Mouse (Mus musculus) cerebellum, postnatal 14 days (tissue): ENCODE measurements around the gene Peli2.

Experiments used
- DNase-seq, 2 experiments: peaks; one replicate each; pipeline ENCODE4 v3.0.0; 2021; ENCODE audit warnings: mixed read lengths in 2 of 2

Peli2 gene

DNA sequence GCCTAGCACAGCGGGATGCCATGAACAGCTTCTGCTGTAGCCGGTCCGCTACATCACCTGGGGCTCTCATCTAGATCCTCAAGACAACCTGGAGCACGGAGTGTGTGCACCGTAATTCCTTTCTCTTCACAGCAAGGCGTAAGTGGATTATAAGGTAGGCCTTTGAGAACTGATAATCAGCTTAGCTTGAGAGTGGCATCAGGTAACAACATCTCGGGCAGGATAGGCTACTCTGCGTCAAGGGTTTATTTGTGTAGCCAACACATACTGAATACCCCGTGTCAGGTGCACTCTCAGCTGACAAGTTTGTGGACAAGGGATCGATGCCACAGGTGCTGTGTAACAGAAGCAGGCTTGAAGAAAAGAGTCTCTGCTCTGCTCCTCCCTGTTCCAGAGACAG, 106.1 kb downstream of the Peli2 start:
- no peak for DNase-seq

DNA sequence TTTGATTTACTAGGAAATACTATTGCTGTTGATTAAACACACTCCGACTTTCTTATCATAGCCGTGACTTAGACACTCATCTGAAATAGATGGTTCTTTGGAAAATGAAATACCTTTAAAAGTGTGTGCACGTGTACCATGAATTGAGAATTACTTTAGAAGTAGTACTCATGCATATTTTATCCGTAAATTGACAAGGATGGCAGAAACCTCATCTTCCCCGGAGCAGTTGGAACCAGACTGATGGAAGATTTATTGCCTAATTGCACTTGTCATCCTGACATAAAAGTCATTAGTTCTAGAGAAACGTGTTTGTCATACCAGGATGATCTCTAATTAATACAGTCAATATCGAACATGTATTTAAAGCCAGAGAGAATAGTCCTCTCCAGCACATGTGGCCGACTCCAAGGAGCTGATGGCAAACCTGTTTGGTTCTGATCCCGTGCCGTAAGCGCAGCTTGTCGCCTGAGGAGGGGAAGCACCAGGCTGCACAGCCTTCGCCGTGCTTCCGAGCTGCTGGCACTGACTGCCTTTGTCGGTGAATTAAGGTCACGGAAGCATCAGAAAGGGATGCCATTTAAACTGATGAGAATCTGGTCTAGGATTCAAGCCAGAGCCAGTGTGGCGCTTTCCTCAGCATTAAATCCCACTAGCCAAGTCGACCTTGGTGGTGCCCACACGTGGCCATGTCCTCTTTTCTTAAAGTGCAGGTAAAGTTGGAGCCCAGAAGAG, 114.3 kb downstream of the Peli2 start:
- DNase-seq: peak; percentile 80 to 84

DNA sequence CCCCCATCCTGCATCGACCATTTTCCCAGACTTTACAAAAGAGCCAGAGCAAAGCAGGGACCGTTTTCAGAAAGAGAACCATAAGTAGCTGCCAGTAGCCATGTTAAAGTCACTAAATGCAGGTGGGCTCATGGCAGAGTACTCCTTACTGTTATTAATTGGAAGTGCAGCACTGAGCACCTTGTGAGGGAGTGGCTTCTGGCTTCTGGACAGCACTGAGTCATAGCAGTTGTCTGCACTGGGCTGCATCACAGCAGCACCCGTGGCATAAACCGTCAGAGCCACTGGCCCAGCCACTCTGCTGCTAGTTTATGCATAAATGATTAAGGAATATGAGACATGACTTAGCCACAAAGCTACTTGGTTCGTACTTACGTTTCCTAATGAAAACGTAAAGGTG, 120.7 kb downstream of the Peli2 start:
- DNase-seq: no peak

DNA sequence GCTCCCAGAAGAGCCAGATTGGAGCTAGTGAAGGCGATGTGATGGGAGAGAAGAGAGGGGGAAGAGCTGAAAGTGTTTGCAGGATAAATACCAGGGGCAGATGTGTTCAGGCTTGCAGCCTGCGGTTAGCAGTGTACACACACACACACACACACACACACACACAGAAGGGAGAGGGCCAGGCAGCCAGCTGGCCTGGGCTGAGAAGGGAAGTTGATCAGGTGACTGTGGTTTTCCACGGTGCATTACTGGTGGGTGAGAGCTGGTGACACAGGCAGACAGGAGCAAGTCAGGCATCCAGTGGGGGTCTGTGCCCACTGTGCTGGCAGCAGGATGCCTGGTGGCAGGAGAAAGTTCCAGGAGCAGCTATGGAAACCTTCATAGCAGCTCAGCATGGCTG, 125.6 kb downstream of the Peli2 start:
- peak; percentile 48 to 51 for DNase-seq

DNA sequence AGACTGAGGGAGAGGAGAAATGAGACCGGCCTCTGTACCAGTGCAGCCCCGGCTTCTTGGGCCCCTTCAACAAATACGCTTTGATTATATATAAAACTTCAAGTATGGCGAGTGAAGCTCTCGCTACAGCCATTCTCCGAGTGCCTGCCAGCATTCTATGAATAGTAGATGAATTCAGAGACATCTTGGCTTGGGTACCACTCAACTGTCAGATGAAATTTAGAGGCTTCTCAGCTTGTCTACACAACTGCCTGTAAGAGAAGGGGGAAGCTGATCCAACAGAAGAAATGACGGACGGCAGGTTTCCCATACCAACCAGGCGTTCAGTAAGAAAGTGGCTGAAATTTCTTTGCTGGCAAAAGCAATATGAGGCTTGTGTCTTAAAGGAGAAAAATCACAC, 126.3 kb downstream of the Peli2 start:
- peak in 1 of 2 experiments; percentile 32 for DNase-seq

DNA sequence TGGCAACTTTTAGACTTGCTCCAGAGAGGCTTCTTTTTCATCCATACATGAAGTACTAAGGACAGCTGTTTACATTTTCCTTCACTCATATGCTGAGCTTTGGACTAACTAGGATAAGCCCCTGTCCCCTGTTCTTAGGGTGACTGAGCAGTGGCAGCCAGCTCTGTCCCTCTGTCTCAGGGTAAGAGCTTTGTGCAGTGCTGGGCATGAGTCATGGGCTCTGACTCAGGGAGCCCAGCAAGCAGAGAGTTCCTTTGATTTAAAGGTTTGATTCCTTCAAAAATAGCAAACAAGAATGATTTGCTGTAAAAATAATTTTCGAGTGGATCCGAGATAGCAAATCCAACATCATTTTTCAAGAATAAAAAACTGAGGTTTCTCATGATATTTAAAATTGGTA, 128.8 kb downstream of the Peli2 start:
- DNase-seq: no peak

DNA sequence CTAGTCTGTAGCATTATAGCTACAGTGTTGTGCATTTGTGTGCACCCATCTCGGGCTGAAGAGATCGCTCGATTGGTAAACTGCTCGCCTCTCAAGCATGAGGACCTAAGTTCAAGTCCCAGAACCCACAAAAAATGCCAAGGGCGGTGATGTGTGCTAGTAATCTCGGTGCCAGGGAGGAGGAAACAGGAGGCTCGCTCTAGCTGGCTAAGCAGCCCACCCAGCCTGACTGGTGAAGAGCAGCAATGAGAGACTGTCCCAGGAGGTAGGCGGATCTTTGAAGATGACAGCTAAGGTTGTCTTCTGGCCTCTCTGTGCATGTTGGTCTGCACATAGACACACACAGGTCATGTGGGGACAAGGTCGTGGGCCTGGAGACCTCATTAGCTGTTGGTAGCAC, 129.3 kb downstream of the Peli2 start:
- DNase-seq: no peak

DNA sequence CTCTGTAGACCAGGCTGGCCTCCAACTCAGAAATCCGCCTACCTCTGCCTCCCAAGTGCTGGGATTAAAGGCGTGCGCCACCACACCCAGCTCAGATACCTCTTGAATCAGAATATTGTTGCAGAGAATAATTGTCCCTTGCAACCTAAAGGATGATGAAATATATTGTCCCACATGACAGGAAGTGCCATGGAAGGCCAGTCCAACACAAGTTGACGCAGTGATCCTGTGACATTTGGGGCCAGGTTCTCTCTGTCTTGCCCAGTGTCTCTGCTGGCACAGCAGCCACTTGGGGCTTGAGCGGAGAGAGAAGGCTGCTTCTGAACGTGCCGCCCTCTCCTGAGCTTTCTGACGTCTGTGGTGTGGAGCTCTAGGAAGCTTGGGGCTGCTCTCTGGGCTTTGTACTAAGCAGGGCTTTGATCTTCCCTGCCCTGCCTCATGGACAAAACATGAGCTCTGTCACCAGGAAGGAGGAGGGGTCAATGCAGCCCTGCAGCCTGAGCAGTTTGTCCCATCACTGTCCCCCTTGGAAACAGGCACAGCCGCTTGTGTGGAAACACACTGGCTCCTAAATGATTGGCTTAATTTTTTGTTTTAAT, 130.9 kb downstream of the Peli2 start:
- DNase-seq: no peak

DNA sequence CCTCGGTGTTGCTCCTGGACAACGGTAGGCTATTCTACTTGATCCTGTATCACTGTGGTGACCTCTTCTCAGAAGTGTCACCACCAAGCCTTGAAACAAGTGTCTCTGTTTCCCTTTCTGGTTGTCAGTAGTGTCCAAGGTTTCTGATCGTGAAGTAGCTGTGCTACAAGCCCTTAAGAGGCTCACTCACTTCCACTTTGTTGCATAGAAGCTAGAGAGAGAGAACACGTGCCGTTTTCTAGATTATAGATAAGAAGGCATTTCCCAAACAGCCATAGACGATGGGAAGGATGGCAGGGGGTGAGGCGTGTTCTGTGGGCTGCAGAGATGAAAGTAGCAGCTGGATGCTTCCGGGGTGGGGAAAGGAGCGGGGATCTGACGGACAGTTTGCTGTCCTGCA, 132.6 kb downstream of the Peli2 start:
- DNase-seq: no peak

DNA sequence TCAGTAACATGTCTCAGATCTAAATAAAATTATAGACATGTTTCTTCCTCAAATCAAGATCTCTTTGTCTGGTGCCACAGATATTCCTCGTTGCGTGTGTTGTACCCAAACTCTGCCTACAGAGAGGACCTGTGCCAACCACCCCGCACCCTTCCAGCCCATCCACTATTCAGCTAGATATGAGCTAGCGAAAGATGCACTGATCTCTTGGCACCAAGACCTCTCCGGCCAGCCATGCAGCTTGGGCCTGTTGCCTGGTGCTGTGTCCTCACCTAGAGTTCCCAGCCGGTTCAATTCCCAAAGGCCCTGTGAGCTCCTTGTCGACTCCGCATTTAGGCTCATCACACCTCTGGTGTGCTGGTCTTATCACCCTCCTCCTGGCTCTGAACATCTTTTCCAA, 134.1 kb downstream of the Peli2 start:
- peak; percentile 58 to 59 for DNase-seq

DNA sequence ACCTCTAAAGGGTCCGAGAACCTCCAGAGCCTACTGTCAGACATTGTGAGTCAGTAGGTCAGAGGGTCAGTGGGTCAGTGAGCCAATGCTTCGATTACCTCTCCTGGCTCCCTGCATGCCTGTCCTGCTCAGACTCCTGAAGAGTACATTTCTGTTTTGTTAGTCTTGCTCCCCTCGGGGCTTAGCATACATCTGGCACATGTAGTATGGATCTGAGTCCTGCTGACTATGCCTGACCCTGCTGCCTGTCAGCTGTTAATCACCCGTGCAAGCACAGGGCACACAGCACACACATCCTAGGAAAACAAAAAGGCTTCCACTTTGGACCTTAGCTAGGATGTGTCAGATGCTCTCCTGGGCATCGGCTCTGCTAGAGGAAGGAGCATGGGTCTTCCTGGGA, 134.7 kb downstream of the Peli2 start:
- DNase-seq: no peak

DNA sequence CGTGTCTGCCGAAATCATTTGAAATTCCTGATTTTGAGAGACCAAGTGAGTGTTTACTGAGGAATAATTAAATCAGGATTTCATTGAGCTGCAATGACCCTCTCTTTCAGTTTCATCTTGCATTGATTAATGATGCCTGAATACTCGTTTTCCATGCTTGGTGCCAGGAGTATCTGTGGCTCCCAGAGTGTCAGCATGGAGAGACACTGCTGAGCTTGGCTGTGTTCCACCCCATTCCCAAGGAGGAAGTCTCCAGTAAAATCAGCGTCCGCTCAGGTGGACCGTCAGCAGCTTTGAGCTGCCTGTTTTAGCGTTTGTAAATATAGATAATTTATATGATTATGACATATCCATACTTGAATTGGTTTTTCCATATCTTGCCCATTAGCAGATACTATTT, 137.1 kb downstream of the Peli2 start:
- DNase-seq: peak; percentile 74 to 86

DNA sequence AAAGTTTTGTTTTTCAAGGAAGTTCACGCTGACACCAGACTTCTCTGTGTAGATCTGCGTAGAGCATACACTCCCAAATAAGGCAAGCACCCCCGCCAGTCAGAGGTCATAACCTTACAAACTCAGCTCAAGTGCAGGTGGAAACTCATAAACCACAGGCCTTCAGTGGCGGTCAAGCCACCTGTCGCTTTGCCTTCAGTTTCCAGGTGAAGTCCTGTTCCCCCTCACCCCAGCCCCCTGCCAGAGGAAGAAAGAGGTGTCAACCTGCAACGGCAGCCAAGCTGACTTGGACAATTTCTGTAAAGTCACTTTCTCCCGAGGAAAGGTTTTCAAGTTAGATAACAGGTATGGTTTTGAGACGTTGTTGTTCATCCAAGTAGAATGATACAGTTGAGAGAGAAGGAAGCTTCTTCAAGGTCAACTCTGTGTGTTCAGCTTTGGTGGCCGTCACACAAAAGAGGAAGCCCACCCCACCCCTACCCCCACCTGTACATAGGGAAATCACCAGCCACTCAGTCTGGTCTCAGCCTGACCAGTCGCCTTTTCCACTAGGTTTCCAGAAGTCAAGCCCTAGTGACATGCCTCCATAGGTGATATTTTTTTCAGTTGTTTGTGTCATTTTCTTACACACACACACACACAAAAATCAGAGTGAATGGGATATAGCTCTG, 138.2 kb downstream of the Peli2 start:
- DNase-seq: peak in 1 of 2 experiments; percentile 22

DNA sequence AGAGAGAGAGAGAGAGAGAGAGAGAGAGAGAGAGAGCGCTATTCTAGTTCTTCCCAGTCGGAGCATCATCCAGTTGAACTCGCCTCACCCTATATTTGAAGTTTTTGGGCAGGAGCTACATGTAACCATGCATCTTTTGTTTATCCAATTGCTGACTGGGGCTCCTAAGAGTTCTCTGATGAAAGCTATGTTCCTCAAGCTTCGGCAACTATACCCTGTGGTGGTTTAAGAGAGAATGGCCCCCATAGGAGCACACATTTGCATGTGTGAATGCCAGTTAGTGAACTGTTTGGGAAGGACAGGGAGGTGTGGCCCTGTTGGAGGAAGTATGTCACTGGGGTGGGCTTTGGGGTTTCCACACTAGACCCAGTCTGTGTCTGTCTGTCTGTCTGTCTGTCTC, 142.5 kb downstream of the Peli2 start:
- DNase-seq: no peak

DNA sequence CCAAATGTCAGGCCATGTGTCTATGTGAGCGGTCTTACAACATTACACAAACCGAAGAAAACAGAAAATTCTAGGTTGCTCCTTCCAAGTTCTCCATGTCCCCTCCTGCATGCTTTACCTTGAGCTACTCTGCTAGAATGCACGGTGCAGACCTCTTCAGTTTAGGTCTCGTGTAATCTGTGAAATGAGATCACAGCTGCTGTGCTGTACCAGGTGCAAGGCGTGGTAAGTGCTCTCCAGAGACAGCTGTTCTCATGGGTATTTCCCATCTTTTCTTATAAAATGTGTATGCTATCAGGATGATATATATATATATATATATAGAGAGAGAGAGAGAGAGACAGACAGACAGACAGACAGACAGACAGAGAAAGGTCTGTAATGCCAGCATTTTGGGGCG, 146.1 kb downstream of the Peli2 start:
- DNase-seq: no peak

DNA sequence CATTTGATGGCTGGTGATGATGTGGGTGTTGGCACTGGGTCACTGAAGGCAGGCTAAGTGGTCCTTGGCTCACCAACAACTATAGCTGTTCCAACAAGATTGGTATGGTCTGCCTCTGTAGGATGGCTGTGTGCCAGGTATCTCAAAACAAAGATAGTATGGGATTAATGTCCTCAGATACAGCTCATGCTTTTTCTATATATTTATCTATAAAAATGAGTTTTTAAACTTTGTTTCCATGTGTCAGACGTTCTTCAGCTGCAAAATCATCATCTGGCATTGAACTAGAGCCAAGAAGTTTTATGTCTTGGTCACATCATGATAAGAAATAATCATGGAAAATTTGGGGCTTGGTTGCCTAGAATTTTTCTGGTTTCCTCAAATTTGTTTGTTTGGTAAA, 157.7 kb downstream of the Peli2 start:
- DNase-seq: no peak

DNA sequence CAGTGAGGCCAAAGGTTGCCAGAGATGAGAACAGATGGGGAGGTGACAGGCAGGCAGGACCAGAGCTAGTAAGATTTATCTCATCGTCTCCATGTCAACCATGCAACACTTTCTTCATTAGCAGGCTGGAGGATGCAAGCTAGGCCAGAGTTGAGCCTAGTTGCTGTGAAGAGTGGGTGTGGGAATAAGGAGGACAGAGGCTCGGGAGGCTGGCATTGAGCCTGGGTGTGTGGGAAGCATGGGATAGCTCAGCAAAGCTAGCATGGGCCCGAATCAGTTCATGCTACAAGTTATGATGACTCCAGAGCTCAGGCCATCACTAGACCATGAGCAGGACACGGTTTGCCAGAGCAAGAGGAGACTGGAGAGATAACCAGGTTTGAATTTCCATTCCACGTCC, 166.3 kb downstream of the Peli2 start:
- DNase-seq: no peak

DNA sequence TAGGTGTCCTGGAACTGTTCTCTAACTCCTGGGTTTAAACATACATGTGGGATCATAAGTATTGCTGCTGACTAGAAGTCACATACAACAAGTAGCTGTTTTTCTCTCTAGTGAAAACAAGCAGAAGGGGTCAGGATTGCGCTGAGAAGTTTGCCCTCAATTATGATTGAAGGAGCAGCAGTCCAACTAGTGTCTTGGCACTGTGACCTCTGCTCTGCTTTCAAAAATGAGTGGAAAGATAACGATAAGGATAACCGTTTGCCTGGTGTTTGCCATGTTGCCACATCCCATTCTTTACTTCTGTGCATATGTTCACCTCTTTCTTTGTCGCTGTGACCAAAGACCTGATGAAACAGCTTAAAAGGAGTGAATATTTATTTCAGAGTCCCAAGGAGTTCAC, 167.0 kb downstream of the Peli2 start:
- DNase-seq: no peak

DNA sequence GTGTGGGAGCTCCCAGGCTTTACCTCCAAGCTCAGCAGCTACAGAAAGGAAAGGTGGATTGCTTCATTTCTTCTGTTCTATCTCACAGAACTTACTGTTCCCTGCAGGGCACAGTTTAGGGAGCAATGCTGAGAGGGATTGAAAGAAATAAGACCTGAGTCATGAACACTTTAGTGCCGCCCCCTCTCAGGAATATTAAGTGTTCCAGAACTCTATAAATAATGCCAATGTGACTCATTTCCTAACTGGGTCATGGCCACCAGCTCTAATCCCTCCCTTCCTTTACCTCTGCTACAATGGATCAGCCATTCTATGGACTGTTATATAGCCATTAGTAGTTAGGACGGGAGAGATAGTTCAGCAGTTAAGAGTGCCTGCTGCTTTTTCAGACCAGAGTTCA, 168.0 kb downstream of the Peli2 start:
- DNase-seq: no peak

DNA sequence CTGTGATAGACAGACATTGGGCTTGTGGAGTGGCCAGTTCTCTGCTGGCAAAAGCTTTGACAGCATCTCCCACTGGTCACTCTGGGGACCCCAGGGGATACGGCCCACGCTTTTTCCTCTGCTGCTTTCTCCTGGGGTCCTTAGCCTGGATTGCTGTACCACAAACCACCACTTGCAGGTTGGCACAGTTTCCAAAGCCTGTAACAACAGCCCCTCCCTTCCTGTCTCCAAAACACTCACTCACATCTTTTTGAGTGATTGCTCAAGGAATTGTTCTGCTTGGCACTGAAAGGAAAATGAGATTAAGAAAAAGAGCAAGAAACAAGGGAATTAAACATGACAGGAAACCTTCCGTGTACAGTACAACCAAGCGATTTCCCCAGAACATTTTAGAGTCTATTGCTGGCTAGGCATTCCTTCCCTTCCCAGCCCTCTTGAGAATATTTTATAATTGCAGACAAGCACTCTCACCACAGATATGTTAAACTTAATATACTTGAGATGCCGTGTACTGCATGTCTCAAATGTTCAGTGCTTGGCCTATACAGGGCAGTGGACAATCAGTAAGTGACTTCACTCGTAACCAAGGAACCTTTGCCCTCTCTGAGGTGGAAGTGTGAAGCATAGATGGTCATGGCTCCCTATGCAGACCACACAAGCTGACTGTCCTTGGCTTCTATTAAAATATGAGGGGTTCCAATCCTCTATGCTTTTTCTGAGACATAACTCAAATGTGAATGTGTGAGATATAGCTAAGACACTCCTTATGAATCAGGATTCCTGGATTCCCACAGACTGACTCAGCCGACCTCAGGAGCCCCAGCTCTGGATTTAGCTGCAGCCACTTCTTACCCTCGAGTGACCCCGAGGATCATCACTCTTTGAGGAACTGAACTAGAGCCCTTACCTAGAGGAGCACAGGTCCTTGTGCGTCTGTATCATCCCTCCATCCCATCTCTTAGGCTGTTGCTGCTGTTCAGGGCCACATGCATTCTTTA, 169.3 kb downstream of the Peli2 start:
- no peak for DNase-seq

DNA sequence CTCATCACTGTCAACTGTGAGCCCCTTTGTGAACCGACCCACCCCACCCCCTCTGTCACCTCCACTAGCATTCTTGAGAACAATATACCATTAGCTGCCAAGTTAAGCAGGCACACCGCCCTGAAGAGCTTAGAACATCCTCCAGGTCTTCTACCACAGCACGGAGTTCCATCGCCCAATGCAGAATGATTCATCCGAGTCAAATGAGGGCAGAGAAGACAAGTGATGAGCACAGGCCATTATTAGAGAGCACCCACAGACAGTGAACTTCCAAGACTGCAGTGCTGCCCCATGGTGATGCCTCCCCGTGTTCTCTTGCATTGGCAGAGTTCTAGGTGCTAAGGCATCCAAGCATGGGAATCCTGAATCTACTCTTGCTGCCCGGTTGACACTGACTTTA, 172.9 kb downstream of the Peli2 start:
- no peak for DNase-seq

DNA sequence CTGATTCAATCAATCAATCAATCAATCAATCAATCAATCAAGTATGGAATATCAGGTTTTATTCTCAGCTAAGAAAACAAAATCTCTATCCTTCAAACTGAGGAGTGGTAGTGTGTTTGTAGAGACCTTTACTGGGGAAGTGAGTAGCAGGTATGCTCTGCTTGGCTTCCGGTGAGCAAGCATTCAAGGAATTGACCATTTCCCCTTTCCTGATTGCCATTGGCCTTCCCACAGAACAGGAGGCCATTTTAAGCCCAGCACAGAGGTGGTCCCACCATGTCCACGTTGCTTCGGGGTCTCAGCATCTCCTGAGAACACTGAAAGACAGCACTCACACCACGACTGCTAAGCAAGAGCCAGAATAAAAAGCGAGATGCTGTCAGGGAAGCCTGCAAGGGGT, 174.8 kb downstream of the Peli2 start:
- DNase-seq: no peak

DNA sequence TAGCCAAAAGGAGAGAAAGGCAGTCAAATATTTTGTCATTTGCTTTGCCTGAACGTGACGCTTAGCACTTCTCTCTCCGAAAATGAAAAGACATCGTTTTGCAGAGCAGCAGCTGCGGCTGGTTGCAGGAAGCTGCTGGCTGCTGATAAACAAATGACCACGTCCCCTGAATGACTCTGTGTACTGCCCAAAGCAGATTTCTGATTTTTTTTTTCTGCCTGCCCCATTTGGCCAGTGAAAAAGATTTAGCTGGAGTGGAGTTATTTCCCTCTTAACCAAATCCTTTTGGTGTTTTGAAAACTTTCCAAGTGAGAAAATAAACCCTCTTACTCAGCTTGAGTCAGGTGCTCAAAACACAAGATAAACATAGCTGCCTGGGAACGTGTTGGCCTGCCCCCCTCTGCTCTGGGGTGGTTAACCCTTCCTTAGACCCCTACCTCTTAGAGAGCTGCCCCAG, 175.2 kb downstream of the Peli2 start:
- no peak for DNase-seq
